Mouse (Mus musculus) hindbrain, embryonic 11.5 days (tissue): ENCODE results near the gene Ninl. TPM values are rescaled to one million over a fixed set of nuclear protein-coding genes. Genes with fewer than 3 reads are reported as not detected.

Experiments
- ATAC-seq: fragments of 200-750 bp; cut with Nextera tagmentation; 2 replicates; pipeline ENCODE4 v1.8.0; 2017; ENCODE audit warnings: mild to moderate bottlenecking, moderate TSS enrichment, moderate library complexity; ENCODE audit not compliant: low FRiP score
- DNase-seq: peaks from one replicate; pipeline ENCODE4 v3.0.0-alpha.2; 2015; ENCODE audit warnings: low spot score
- H3K27ac ChIP-seq: fragments of 300-500 bp; sonication (generic); 2 replicates; pipeline ENCODE4 v1.5.1; 2014; ENCODE audit warnings: mild to moderate bottlenecking, low read depth, low read length
- H3K27me3 ChIP-seq: fragments of 300-500 bp; sonication (generic); 2 replicates; pipeline ENCODE4 v1.6.1; 2014; ENCODE audit warnings: mild to moderate bottlenecking, low read length, moderate library complexity, mixed read lengths; ENCODE audit not compliant: control insufficient read depth, insufficient read depth
- H3K36me3 ChIP-seq: fragments of 300-500 bp; sonication (generic); 2 replicates; pipeline ENCODE4 v1.6.1; 2014; ENCODE audit warnings: mild to moderate bottlenecking, low read length, moderate library complexity, mixed read lengths; ENCODE audit not compliant: control insufficient read depth, insufficient read depth
- H3K4me1 ChIP-seq: fragments of 300-500 bp; sonication (generic); replicated peaks from 2 replicates; pipeline ENCODE4 v1.6.1; 2014; ENCODE audit warnings: low read length, mixed read lengths; ENCODE audit not compliant: control insufficient read depth, insufficient read depth
- H3K4me2 ChIP-seq: fragments of 300-500 bp; sonication (generic); replicated peaks from 2 replicates; pipeline ENCODE4 v1.6.1; 2014; ENCODE audit warnings: mild to moderate bottlenecking, low read depth, low read length
- H3K4me3 ChIP-seq: fragments of 300-500 bp; sonication (generic); 2 replicates; pipeline ENCODE4 v1.5.1; 2014; ENCODE audit warnings: low read depth, low read length
- H3K9ac ChIP-seq: fragments of 300-500 bp; sonication (generic); 2 replicates; pipeline ENCODE4 v1.6.1; 2014; ENCODE audit warnings: low read depth, low read length
- H3K9me3 ChIP-seq: fragments of 300-500 bp; sonication (generic); 2 replicates; pipeline ENCODE4 v1.6.1; 2016; ENCODE audit warnings: low read length; ENCODE audit not compliant: control insufficient read depth
- WGBS: fragments of 180-500 bp; shearing (Covaris S2); extraction: QIAGEN DNeasy Blood & Tissue Kit; methylation state at CpG from one replicate; pipeline ENCODE4 v1.1.7; 2014; 5-methylcytosine and 5-hydroxymethylcytosine counted together
- polyA plus RNA-seq: library from polyadenylated mRNA; unstranded; fragments of >200 nt; fragmentation: Nextera tagmentation; extraction: Ambion mirVana; gene quantifications from 2 replicates; pipeline ENCODE4 v1.2.1, GENCODE M21; 2014

Gene Ninl
- polyA plus RNA-seq, 1 experiment from 2014 or later, result 10.9 TPM

DNA sequence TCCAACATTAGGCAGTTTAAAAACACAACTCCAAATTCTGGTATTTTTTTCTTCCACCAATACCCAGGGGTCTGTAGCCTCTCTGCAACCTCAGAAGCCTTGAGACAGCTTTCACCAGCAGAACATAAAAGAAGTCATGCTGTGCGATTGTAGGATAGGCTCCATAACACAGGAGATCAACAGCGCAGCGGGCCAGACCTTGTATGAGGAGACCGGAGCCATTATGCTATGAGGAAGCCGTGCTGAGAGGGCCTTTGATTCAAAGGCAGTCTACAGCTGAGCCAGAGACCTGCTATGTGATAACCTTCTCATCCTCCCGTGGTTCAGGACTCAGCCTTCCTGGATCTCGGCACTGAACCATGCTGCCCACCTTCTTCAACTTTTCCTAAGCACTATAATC is 67.3 kb downstream of the Ninl start:
- H3K4me3 ChIP-seq, result no peak overlapping the region
- no peak overlapping the region for H3K27ac ChIP-seq
- no peak for ATAC-seq
- peaks cover 4% of the 10 kb centered on the region; the same call in 1 of the 2 replicates for H3K36me3 ChIP-seq
- no peak for DNase-seq
- H3K27me3 ChIP-seq, result no peaks in the 10 kb centered on the region
- H3K9ac ChIP-seq, result no peak overlapping the region
- 79% methylated on average over 7 of the region's 7 CpGs for WGBS
- no peak overlapping the region for H3K4me2 ChIP-seq
- no peaks in the 10 kb centered on the region for H3K4me1 ChIP-seq
- H3K9me3 ChIP-seq, result no peaks in the 10 kb centered on the region

GRCm38 (mm10) chr2:150969231-150969630 is 70.0 kb downstream of the Ninl start:
- ATAC-seq (no peak), DNase-seq (no peak)
- Histone ChIP-seq H3K27ac (no peak overlapping the region), H3K9me3 (no peaks in the 10 kb centered on the region), H3K27me3 (no peaks in the 10 kb centered on the region), H3K9ac (no peak overlapping the region), H3K36me3 (peaks cover 4% of the 10 kb centered on the region; the same call in 1 of the 2 replicates), H3K4me2 (no peak overlapping the region), H3K4me3 (no peak overlapping the region), H3K4me1 (no peaks in the 10 kb centered on the region)
- 90% methylated on average over 2 of the region's 2 CpGs for WGBS

DNA sequence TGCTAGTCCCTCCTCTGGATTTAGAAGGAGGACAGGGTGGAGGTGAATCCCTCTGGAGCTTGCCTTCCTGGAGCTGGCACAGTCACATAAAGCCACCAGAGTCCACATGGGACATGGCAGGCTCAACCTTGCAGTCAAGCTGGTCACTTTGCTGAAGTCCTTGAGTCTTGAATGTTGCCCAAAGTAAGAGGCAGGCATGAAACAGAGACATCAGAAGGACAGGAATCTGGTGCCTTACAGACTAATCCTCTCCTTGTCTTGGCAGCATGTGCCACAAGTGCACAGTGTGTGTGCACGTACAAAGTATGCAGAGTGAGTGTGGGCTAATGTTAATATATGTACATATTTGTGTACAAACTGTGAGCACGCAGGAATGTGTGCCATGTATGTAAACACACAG is 71.7 kb downstream of the Ninl start:
- Histone ChIP-seq H3K4me2 (no peak overlapping the region), H3K36me3 (no peaks in the 10 kb centered on the region), H3K9ac (no peak overlapping the region), H3K27me3 (no peaks in the 10 kb centered on the region), H3K27ac (no peak overlapping the region), H3K4me3 (no peak overlapping the region), H3K4me1 (no peaks in the 10 kb centered on the region), H3K9me3 (no peaks in the 10 kb centered on the region)
- ATAC-seq (no peak), DNase-seq (no peak)
- 97% methylated on average over 2 of the region's 2 CpGs for WGBS

DNA sequence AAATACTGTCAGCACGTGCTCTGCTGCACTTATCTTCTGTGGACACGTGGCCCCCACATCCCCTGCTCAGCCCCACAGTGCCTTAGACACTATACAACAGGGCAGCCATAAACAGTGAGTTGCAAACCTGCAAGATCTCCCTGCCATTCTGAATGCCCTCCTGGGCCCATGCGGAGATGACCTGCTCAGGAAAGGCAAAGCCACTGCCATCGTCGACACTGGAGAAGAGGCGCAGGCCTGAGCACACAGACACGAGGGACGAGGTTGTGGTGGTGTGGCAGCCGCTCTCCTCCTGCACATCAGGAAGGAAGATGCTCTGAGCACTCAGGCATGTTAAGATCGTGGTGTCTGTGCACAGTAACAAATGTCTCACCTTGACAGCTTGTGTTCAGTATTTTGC is 73.2 kb downstream of the Ninl start:
- no peak overlapping the region for H3K9ac ChIP-seq
- no peak overlapping the region for H3K4me2 ChIP-seq
- H3K27me3 ChIP-seq, result no peaks in the 10 kb centered on the region
- 93% methylated on average over 10 of the region's 10 CpGs for WGBS
- H3K4me1 ChIP-seq, result no peaks in the 10 kb centered on the region
- DNase-seq, result no peak
- H3K9me3 ChIP-seq, result no peaks in the 10 kb centered on the region
- no peak for ATAC-seq
- no peaks in the 10 kb centered on the region for H3K36me3 ChIP-seq
- no peak overlapping the region for H3K4me3 ChIP-seq
- H3K27ac ChIP-seq, result no peak overlapping the region

- no peak overlapping the region for H3K9ac ChIP-seq
- no peaks in the 10 kb centered on the region for H3K36me3 ChIP-seq
- no peak overlapping the region for H3K4me2 ChIP-seq
- no peak overlapping the region for H3K4me3 ChIP-seq
- no peak overlapping the region for H3K27ac ChIP-seq
- no peaks in the 10 kb centered on the region for H3K9me3 ChIP-seq
- no peak for DNase-seq
- 89% methylated on average over 3 of the region's 3 CpGs for WGBS
- no peak for ATAC-seq
- H3K4me1 ChIP-seq, result no peaks in the 10 kb centered on the region
- H3K27me3 ChIP-seq, result no peaks in the 10 kb centered on the region
Measured at GRCm38 (mm10) chr2:150964641-150965040, 74.5 kb downstream of the Ninl start.

DNA sequence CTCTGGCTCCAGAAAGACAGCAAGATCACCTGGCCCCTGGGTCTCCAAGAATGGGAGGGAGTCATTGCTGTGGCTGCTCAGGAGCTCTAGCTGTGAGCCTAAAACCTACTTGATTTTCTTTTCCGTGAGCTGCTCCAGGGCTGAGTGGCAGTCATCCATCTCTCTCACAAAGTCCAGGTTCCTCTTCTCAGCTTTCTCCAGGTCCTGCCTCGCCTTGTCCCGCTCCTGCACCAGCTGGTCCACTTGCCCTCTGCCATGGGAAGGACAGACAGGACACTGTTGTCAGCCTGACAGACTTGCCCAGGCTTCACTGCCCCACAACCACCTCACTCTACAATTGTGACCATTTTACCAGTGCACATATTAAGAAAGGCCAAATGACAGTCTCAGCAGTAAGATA is 75.9 kb downstream of the Ninl start:
- Histone ChIP-seq H3K27me3 (no peaks in the 10 kb centered on the region), H3K9ac (no peak overlapping the region), H3K9me3 (no peaks in the 10 kb centered on the region), H3K27ac (no peak overlapping the region), H3K4me1 (no peaks in the 10 kb centered on the region), H3K4me2 (no peak overlapping the region), H3K36me3 (no peaks in the 10 kb centered on the region), H3K4me3 (no peak overlapping the region)
- WGBS, result 92% methylated on average over 3 of the region's 3 CpGs
- no peak for DNase-seq
- ATAC-seq, result no peak

- no peaks in the 10 kb centered on the region for H3K27me3 ChIP-seq
- no peak for DNase-seq
- H3K9me3 ChIP-seq, result no peaks in the 10 kb centered on the region
- H3K36me3 ChIP-seq, result no peaks in the 10 kb centered on the region
- H3K27ac ChIP-seq, result no peak overlapping the region
- no peak overlapping the region for H3K9ac ChIP-seq
- WGBS, result 88% methylated on average over 10 of the region's 10 CpGs
- H3K4me2 ChIP-seq, result no peak overlapping the region
- ATAC-seq, result no peak
- no peaks in the 10 kb centered on the region for H3K4me1 ChIP-seq
- no peak overlapping the region for H3K4me3 ChIP-seq
Measured at GRCm38 (mm10) chr2:150959521-150959920, 79.7 kb downstream of the Ninl start.

GRCm38 (mm10) chr2:150955859-150956258 is 83.3 kb downstream of the Ninl start:
- Histone ChIP-seq H3K9ac (no peak overlapping the region), H3K36me3 (no peaks in the 10 kb centered on the region; the same call in 1 of the 2 replicates), H3K4me3 (no peak overlapping the region), H3K27ac (no peak overlapping the region), H3K27me3 (no peaks in the 10 kb centered on the region), H3K9me3 (no peaks in the 10 kb centered on the region), H3K4me2 (no peak overlapping the region), H3K4me1 (no peaks in the 10 kb centered on the region)
- 68% methylated on average over 1 of the region's 1 CpGs for WGBS
- ATAC-seq, result no peak
- no peak for DNase-seq

DNA sequence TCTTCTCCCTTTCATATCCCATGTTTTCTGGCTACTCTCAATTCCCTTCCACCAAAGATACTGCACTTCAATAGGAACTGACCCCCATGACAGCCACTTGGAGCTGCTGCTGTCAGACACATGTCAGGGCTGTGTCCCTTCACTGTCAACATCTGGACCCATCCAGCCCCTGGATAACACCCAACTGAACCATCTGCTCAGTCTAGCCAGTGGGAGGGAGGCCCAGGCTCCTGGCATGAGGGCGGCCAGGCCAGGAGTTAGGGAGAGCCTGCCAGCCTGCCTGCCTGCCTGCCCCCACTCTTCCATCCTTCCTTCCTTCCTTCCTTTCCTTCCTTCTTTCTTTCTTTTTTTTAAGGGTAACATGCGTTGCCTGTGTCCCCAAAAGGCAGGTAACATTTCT is 88.0 kb downstream of the Ninl start:
- no peak for ATAC-seq
- 94% methylated on average over 2 of the region's 2 CpGs for WGBS
- Histone ChIP-seq H3K4me1 (no peaks in the 10 kb centered on the region), H3K9me3 (no peaks in the 10 kb centered on the region), H3K4me2 (no peak overlapping the region), H3K9ac (no peak overlapping the region), H3K27me3 (no peaks in the 10 kb centered on the region), H3K27ac (no peak overlapping the region), H3K36me3 (peaks cover 4% of the 10 kb centered on the region; the same call in 1 of the 2 replicates), H3K4me3 (no peak overlapping the region)
- DNase-seq, result no peak
